Mouse (Mus musculus) embryo, embryonic 11 days (tissue): Measurements from ENCODE around the gene Icam5.

Experiments used
- DNase-seq: peaks from one replicate; pipeline ENCODE4 v3.0.0-alpha.2; 2015

Icam5 gene

DNA sequence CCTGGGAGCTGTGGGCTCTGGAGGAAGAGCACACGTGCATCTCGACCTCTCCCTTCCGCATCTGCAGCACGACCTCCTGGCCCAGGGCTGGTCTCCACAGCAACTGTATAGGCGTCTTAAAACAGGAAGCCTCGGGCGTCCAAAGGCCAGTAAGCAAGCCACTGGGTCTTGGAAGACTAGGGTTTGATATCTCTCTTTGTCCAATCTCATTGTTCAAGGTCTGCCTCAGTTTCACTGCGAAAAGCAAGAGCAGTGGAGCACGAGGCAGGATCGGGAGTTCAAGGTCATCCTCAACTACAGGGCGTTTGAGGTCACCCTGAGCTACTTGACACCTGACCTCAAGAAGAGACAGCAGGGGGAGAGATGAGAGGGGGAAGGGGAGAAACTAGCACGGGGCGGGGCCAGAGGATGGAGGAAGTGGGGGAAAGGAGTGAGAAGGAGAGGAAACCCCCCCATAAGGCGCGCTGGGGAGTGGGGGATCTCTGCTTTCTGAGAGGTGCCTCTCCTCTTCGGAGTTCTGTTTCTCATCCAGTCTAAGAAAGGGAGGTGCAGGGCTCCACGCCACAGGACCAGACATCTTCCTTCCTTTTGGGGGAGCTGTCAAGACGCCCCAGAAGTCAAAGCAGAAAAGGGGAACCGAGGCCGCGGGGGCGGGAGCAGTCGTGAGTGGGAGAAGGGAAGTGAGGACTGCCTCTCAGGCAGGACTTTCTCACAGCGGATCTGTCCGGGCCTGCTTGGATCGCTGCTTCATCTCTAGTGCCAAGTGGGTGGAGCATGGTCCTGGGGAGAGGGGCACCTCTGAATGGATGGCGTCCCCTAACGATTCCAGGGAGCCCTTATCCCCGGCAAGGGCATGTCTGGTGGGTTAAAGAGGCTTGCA lies 16.9 kb upstream of the Icam5 start:
- no peak for DNase-seq

- peak; percentile 34 for DNase-seq
Measured at GRCm38 (mm10) chr9:21015571-21016130, 16.2 kb upstream of the Icam5 start, which contains the start of gene Icam1. Icam1 (plus strand) TSS chr9:21015985.

DNA sequence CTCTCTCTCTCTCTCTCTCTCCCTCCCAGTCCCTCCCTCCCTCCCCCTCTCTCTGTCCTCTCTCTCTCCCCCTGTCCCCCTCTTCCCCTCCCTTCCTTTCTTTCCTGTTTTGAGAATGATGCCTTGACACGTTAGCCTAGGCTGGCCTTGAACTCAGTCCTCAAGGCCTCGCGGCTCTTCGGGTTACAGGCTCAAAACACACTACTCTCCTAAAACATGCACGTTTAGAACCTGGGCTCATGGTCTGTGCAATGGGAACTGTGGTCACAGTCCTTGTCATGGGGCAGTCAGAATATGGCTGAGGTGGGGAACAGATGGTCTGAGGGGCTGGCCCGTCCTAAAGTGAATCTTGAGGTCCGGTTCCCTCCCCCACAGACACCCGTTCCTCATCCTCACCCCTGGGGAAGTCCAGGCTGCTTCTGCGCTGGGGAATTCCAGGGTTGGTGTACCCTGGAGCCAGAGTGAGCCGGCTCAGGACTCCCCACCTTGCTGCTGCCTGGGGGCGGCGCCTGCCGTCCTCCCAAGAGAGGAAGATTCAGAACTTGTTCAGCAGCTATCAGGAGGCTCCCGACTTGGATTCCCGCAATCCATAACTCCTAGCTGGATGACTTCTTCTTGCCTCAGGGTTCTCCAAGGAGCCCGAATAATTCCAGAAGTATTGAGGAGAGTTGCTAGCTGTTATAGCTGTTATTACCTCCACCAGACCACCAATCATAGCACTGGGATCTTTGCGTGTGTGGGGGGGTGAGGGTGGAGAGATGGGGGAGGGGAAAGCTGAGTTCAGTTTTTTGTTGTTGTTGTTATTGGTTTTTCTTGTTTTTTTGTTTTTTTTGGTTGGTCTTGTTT lies 15.3 kb upstream of the Icam5 start:
- DNase-seq: no peak

DNA sequence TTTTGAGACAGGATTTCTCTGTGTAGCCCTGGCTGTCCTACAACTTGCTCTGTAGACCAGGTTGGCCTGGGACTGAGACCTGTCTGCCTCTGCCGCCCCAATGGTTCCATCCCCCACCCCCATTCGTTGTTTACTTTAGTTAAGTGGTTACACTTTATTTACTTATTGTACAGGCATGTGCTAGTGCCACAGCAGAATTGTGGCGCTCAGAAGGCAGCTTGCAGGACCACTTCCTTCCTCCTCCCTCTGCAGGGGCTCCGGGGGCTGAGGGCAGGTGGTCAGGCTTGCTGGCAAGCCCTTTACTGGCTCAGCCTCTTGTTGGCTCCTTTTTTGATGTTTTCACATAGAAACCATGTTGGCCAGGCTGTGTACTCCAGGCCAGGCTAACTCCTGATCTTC lies 14.7 kb upstream of the Icam5 start:
- no peak for DNase-seq

- no peak for DNase-seq
Measured at GRCm38 (mm10) chr9:21018600-21018999, 13.3 kb upstream of the Icam5 start.

- no peak for DNase-seq
Measured at GRCm38 (mm10) chr9:21021363-21021762, 10.5 kb upstream of the Icam5 start.

- no peak for DNase-seq
Measured at GRCm38 (mm10) chr9:21022288-21022687, 9.6 kb upstream of the Icam5 start.

- DNase-seq: no peak
Measured at GRCm38 (mm10) chr9:21022726-21023125, 9.1 kb upstream of the Icam5 start.

DNA sequence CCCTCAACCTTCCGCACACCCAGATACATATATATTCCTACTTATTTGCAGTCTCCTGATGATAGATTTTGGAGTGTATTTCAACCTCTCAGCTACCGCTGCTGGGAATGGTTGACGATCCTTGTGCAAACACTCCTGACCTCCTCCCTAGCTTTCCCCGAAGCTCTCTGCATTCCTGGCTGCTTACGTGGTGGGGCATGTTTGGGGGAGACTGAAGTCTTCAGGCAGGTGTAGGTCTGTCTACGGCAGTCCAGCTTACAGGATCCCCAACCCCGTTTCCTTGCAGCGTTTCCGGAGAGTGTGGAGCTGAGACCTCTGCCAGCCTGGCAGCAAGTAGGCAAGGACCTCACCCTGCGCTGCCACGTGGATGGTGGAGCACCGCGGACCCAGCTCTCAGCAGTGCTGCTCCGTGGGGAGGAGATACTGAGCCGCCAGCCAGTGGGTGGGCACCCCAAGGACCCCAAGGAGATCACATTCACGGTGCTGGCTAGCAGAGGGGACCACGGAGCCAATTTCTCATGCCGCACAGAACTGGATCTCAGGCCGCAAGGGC lies 6.5 kb upstream of the Icam5 start:
- DNase-seq: no peak

DNA sequence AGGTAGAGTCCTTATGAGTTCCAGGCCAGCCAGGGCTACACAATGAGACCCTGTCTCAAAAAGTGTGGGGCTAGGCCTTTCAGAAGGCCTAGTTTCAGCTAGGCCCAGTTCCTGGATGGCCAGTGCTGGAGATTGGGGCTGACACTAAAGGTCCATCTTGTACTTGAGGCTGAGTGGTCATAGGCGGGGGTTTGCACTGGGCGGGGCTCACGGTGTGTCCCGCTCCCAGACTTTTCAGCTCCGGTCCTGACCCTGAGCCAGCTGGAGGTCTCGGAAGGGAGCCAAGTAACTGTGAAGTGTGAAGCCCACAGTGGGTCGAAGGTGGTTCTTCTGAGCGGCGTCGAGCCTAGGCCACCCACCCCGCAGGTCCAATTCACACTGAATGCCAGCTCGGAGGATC lies 5.0 kb upstream of the Icam5 start:
- no peak for DNase-seq

DNA sequence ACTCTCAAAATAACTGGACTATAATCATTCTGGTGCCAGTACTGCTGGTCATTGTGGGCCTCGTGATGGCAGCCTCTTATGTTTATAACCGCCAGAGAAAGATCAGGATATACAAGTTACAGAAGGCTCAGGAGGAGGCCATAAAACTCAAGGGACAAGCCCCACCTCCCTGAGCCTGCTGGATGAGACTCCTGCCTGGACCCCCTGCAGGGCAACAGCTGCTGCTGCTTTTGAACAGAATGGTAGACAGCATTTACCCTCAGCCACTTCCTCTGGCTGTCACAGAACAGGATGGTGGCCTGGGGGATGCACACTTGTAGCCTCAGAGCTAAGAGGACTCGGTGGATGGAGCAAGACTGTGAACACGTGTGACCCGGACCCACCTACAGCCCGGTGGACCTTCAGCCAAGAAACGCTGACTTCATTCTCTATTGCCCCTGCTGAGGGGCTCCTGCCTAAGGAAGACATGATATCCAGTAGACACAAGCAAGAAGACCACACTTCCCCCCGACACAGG lies 4.0 kb upstream of the Icam5 start:
- no peak for DNase-seq

DNA sequence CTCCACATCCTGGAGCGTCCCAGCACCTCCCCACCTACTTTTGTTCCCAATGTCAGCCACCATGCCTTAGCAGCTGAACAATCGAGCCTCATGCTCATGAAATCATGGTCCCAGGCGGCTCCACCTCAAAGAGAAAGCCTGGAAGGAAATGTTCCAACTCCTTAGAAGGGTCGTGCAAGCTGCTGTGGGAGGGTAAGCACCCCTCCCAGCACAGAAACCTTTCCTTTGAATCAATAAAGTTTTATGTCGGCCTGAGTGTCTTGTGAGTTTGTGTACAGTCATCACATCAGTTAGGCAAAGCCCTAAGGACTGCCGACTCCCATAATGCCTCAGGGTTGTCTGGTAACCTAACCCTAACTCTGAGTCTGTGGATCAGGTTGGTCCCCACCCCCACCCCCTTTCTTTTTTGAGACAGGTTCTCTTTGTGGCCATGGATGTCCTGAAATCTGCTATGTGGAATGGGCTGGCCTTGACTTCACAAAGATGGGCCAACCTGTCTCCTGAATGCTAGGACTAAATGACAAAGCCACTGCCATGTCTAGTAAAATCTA lies 3.2 kb upstream of the Icam5 start:
- DNase-seq: no peak

GRCm38 (mm10) chr9:21029291-21030054 lies 2.4 kb upstream of the Icam5 start, which contains the start of gene Icam4:
Icam4 (plus strand) TSS chr9:21029373.
- peak; percentile 89 for DNase-seq

GRCm38 (mm10) chr9:21030055-21030600 lies 1.7 kb upstream of the Icam5 start:
- no peak for DNase-seq

DNA sequence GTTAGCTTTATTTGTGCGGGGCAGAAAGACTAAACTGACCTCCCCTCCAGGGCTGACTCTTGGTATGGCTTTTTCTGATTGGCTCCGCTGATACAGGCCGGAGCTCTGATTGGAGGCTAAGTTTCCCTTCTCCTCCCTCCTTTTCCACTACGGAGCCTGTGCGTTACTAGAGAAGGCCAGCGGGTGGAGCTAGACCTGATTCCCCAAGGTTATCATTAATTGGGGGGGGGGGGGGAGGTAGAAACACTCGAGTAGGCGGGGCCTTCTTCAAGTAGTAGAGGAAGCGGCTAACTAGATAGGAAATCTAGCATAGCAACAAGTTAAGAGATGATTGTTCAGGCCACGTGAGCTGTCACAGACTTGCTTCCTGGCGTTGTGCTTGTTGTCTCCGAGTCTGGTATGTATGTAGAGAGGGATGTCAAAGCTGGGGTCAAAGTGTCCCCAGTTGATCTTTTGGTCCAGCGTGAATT lies 1.1 kb upstream of the Icam5 start:
- DNase-seq: peak; percentile 90

GRCm38 (mm10) chr9:21031251-21031895 lies 500 bp upstream of the Icam5 start:
- peak; percentile 71 for DNase-seq

DNA sequence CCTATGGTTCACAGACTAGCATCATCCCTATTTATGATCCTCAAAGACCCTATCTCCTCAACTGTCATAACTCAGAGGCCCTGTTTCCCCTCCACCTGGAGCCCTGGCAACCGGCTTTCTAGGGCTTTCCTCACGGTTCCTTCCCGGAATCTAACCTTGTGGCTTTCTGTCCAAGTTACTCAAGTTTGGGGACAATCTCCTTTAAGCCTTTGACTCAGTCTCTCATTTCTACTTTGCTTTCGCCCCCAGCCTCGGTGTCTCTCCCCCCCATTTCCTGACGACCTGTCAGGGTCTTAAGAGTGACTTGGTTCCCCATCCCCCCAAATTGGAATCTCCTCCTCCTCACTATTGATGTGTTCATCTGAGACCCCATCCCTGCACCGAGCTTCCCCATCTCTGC lies 618 bp downstream of the Icam5 start:
- no peak for DNase-seq

GRCm38 (mm10) chr9:21033136-21033535 lies 1.3 kb downstream of the Icam5 start:
- peak; percentile 91 for DNase-seq

- DNase-seq: peak; percentile 53
Measured at GRCm38 (mm10) chr9:21034481-21035085, 2.7 kb downstream of the Icam5 start.

GRCm38 (mm10) chr9:21035586-21035985 lies 3.7 kb downstream of the Icam5 start:
- DNase-seq: no peak
